Mouse (Mus musculus): Measurements from ENCODE around the gene Crat.

- TF ChIP-seq CTCF (IDR thresholded peaks at IDR 0.05; ENCODE audit: low read depth) (no peak), EP300 (optimal IDR thresholded peaks at IDR 0.05) (no peak)
Observed at GRCm38 (mm10) chr2:30386913-30387312, 28.7 kb downstream of the Crat start.
